In the genomic region with DNA sequence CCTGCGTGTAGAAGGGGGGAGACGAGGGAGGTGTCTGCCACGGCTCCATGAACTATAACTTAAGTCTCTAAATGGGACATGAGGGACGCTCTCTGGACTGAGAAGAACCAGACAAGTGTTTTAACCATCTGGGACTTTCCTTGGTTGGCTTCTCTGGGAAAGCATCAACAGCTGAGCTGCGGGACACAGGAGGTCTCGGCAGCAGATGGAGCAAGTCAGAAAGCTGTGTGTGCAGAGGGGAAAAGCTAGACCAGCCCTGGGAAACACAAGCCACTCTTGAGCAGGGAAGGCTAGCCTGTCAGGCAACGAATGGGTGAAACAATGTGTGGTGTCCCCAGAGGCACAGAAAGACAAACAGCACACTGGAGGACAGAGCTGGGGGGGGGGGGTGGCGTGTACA, we compare ENCODE assay signal across 20 mouse cellular contexts.
DNase-seq lines count a peak whose midpoint lies in the region; ATAC-seq and TF ChIP-seq lines count a peak whose summit lies in the region.
"Had no signal": no experiment of that assay in that cellular context is flagged by ENCODE, and none has a peak within 500 bp of the region (broad histone marks: within the 10 kb centered on the region; RNA-seq: fewer than 3 reads in every experiment).

No protein-coding gene starts in this region.

- WGBS in hindbrain, embryonic 11.5 days = 64% methylated on average over 8 of the region's 8 CpGs
- 38% methylated on average over 8 of the region's 8 CpGs for WGBS in hindbrain, embryonic 14.5 days
- WGBS in midbrain, embryonic 14.5 days = 61% methylated on average over 8 of the region's 8 CpGs
- 57% methylated on average over 8 of the region's 8 CpGs for WGBS in midbrain, embryonic 16.5 days
- 21% methylated on average over 7 of the region's 8 CpGs for WGBS in intestine, embryonic 14.5 days
- 23% methylated on average over 8 of the region's 8 CpGs for WGBS in small intestine, adult 2 months

- no peak overlapping the region for H3K4me2 ChIP-seq in hindbrain, embryonic 11.5 days (replicated peaks; ENCODE audit: low read depth, low read length)
- H3K4me2 ChIP-seq in hindbrain, embryonic 14.5 days (replicated peaks) = no peak overlapping the region
- H3K4me2 ChIP-seq in midbrain, embryonic 14.5 days (ENCODE audit: low read length) = no peak overlapping the region
- no peak overlapping the region for H3K4me2 ChIP-seq in midbrain, embryonic 16.5 days (ENCODE audit: low read length)
- H3K4me2 ChIP-seq in intestine, embryonic 14.5 days (ENCODE audit: low read length) = no peak overlapping the region
- H3K4me2 ChIP-seq: embryonic facial prominence, embryonic 15.5 days; heart, embryonic 12.5 days; limb, embryonic 12.5 days had no signal

- H3K27me3 ChIP-seq in hindbrain, embryonic 11.5 days (ENCODE audit: control insufficient read depth, insufficient read depth, low read length) = no peaks in the 10 kb centered on the region
- no peaks in the 10 kb centered on the region for H3K27me3 ChIP-seq in hindbrain, embryonic 14.5 days (ENCODE audit: control insufficient read depth, insufficient read depth, low read length)
- peaks cover 10% of the 10 kb centered on the region; the same call in 1 of the 2 replicates for H3K27me3 ChIP-seq in midbrain, embryonic 14.5 days (ENCODE audit: control insufficient read depth, insufficient read depth, low read length)
- H3K27me3 ChIP-seq in midbrain, embryonic 16.5 days (ENCODE audit: control insufficient read depth, insufficient read depth, low read depth, low read length) = peaks cover 9% of the 10 kb centered on the region
- H3K27me3 ChIP-seq in intestine, embryonic 14.5 days (replicated peaks; ENCODE audit: control insufficient read depth, insufficient read depth, low read length) = no peaks in the 10 kb centered on the region
- H3K27me3 ChIP-seq in small intestine, adult 2 months (ENCODE audit: control insufficient read depth, insufficient read depth, low read length) = no peaks in the 10 kb centered on the region
- H3K27me3 ChIP-seq: embryonic facial prominence, embryonic 15.5 days had no signal

- H3K36me3 ChIP-seq in hindbrain, embryonic 11.5 days (ENCODE audit: control insufficient read depth, insufficient read depth, low read length) = no peaks in the 10 kb centered on the region
- H3K36me3 ChIP-seq in hindbrain, embryonic 14.5 days (replicated peaks; ENCODE audit: control insufficient read depth, insufficient read depth) = no peaks in the 10 kb centered on the region
- no peaks in the 10 kb centered on the region for H3K36me3 ChIP-seq in midbrain, embryonic 14.5 days (ENCODE audit: control insufficient read depth, insufficient read depth, low read length)
- H3K36me3 ChIP-seq in midbrain, embryonic 16.5 days (ENCODE audit: control insufficient read depth, insufficient read depth, low read length) = no peaks in the 10 kb centered on the region
- H3K36me3 ChIP-seq in intestine, embryonic 14.5 days (ENCODE audit: control insufficient read depth, insufficient read depth, low read length) = no peaks in the 10 kb centered on the region
- no peaks in the 10 kb centered on the region for H3K36me3 ChIP-seq in small intestine, adult 2 months (ENCODE audit: control insufficient read depth, insufficient read depth, low read length)
- H3K36me3 ChIP-seq: embryonic facial prominence, embryonic 15.5 days; G1E; heart, embryonic 12.5 days; limb, embryonic 12.5 days had no signal

- H3K4me3 ChIP-seq in hindbrain, embryonic 11.5 days (ENCODE audit: low read depth, low read length) = no peak overlapping the region
- no peak overlapping the region for H3K4me3 ChIP-seq in hindbrain, embryonic 14.5 days (replicated peaks; ENCODE audit: low read length)
- H3K4me3 ChIP-seq in midbrain, embryonic 14.5 days (replicated peaks; ENCODE audit: low read depth, low read length) = no peak overlapping the region
- H3K4me3 ChIP-seq in midbrain, embryonic 16.5 days (ENCODE audit: low read depth, low read length) = no peak overlapping the region
- no peak overlapping the region for H3K4me3 ChIP-seq in intestine, embryonic 14.5 days (ENCODE audit: low read depth, low read length)
- H3K4me3 ChIP-seq in small intestine, adult 2 months (ENCODE audit: low read depth, low read length) = no peak overlapping the region
- H3K4me3 ChIP-seq: embryonic facial prominence, embryonic 15.5 days; heart, embryonic 12.5 days; limb, embryonic 12.5 days had no signal

- H3K9ac ChIP-seq in hindbrain, embryonic 11.5 days (ENCODE audit: low read depth, low read length) = no peak overlapping the region
- no peak overlapping the region for H3K9ac ChIP-seq in hindbrain, embryonic 14.5 days
- no peak overlapping the region for H3K9ac ChIP-seq in midbrain, embryonic 14.5 days (replicated peaks; ENCODE audit: low read length)
- no peak overlapping the region for H3K9ac ChIP-seq in midbrain, embryonic 16.5 days (ENCODE audit: low read depth, low read length)
- no peak overlapping the region for H3K9ac ChIP-seq in intestine, embryonic 14.5 days (ENCODE audit: low read length)
- H3K9ac ChIP-seq: embryonic facial prominence, embryonic 15.5 days; heart, embryonic 12.5 days; limb, embryonic 12.5 days; liver, embryonic 14.5 days had no signal

- no peak overlapping the region for H3K27ac ChIP-seq in hindbrain, embryonic 11.5 days (ENCODE audit: low read depth, low read length)
- H3K27ac ChIP-seq in hindbrain, embryonic 14.5 days = no peak overlapping the region
- no peak overlapping the region for H3K27ac ChIP-seq in midbrain, embryonic 14.5 days (replicated peaks; ENCODE audit: low read depth, low read length)
- no peak overlapping the region for H3K27ac ChIP-seq in midbrain, embryonic 16.5 days (ENCODE audit: low read length)
- H3K27ac ChIP-seq in intestine, embryonic 14.5 days (ENCODE audit: low read depth) = peak overlapping the region; percentile 58; the same call in 1 of the 2 replicates
- peak overlapping the region; percentile 65 for H3K27ac ChIP-seq in small intestine, adult 2 months (ENCODE audit: insufficient read depth, low read depth, low read length)
- H3K27ac ChIP-seq: embryonic facial prominence, embryonic 15.5 days; limb, embryonic 12.5 days; liver, embryonic 14.5 days had no signal

- no peak for DNase-seq in hindbrain, embryonic 11.5 days (ENCODE audit: low spot score)
- DNase-seq in hindbrain, embryonic 14.5 days (ENCODE audit: low spot score) = no peak
- peak; percentile 13 for DNase-seq in midbrain, embryonic 14.5 days
- no peak for DNase-seq in intestine, embryonic 14.5 days (ENCODE audit: low spot score)
- DNase-seq in gastrocnemius, postnatal 25 days = no peak
- DNase-seq: adrenal gland, postnatal 14 days; cerebellum, adult 11 months; heart, adult 11 months; heart, postnatal 14 days; kidney, postnatal 36 days; thymus, postnatal 25 days had no signal

- no peaks in the 10 kb centered on the region for H3K4me1 ChIP-seq in hindbrain, embryonic 11.5 days (replicated peaks; ENCODE audit: control insufficient read depth, insufficient read depth, low read length)
- peaks cover 9% of the 10 kb centered on the region; the same call in 1 of the 2 replicates for H3K4me1 ChIP-seq in hindbrain, embryonic 14.5 days (replicated peaks; ENCODE audit: control insufficient read depth, insufficient read depth, low read length)
- no peaks in the 10 kb centered on the region for H3K4me1 ChIP-seq in midbrain, embryonic 14.5 days (ENCODE audit: control insufficient read depth, insufficient read depth, low read length)
- H3K4me1 ChIP-seq in midbrain, embryonic 16.5 days (ENCODE audit: control insufficient read depth, insufficient read depth, low read length) = no peaks in the 10 kb centered on the region; the same call in 1 of the 2 replicates
- H3K4me1 ChIP-seq in intestine, embryonic 14.5 days (replicated peaks; ENCODE audit: control insufficient read depth, insufficient read depth, low read length) = peaks cover 21% of the 10 kb centered on the region
- H3K4me1 ChIP-seq in small intestine, adult 2 months (ENCODE audit: control insufficient read depth, insufficient read depth, insufficient read length, low read length) = peaks cover 45% of the 10 kb centered on the region
- H3K4me1 ChIP-seq: embryonic facial prominence, embryonic 15.5 days had no signal

- H3K9me3 ChIP-seq in hindbrain, embryonic 11.5 days (ENCODE audit: control insufficient read depth, low read length) = no peaks in the 10 kb centered on the region
- H3K9me3 ChIP-seq in hindbrain, embryonic 14.5 days (ENCODE audit: control insufficient read depth, low read length) = no peaks in the 10 kb centered on the region
- H3K9me3 ChIP-seq in midbrain, embryonic 14.5 days (ENCODE audit: control insufficient read depth, low read length) = no peaks in the 10 kb centered on the region
- H3K9me3 ChIP-seq in midbrain, embryonic 16.5 days (replicated peaks; ENCODE audit: control insufficient read depth, low read length, poor library complexity, severe bottlenecking) = no peaks in the 10 kb centered on the region
- H3K9me3 ChIP-seq in intestine, embryonic 14.5 days (ENCODE audit: control insufficient read depth, low read length) = no peaks in the 10 kb centered on the region
- H3K9me3 ChIP-seq: embryonic facial prominence, embryonic 15.5 days; G1E; heart, embryonic 12.5 days; limb, embryonic 12.5 days had no signal

- no peak for TF ChIP-seq CTCF in small intestine, adult 2 months (IDR thresholded peaks at IDR 0.05; ENCODE audit: extremely low read depth, insufficient read length, insufficient replicate concordance, low read depth, low read length)

- no peak for TF ChIP-seq POLR2A in small intestine, adult 2 months (IDR thresholded peaks at IDR 0.05; ENCODE audit: low read depth, low read length)

- ATAC-seq in hindbrain, embryonic 11.5 days (ENCODE audit: low FRiP score) = peak; percentile 44; the same call in 1 of the 2 replicates
- no peak for ATAC-seq in hindbrain, embryonic 14.5 days (ENCODE audit: low FRiP score)
- no peak for ATAC-seq in midbrain, embryonic 14.5 days (ENCODE audit: low FRiP score, low TSS enrichment)
- ATAC-seq in midbrain, embryonic 16.5 days = no peak
- ATAC-seq in intestine, embryonic 14.5 days (replicated peaks; ENCODE audit: low FRiP score, low TSS enrichment, low read depth) = no peak
- ATAC-seq: activated CD4-positive, CD25-positive, alpha-beta regulatory T cell, adult 4 months; lung, postnatal 0 days had no signal

Comparison
In these comparisons a context has a peak if more than half of its experiments do, and no peak if none do; other contexts are left out.
1. H3K27ac ChIP-seq: peak in intestine, embryonic 14.5 days (single experiment) and small intestine, adult 2 months (single experiment); none in hindbrain, embryonic 11.5 days (single experiment), hindbrain, embryonic 14.5 days (single experiment), midbrain, embryonic 14.5 days (single experiment) and midbrain, embryonic 16.5 days (single experiment).